Mouse (Mus musculus) forelimb bud, embryonic 11.5 days (tissue): ENCODE data around the gene Pygo2.
A peak's percentile ranks its signal among the peaks of the same experiment; 100 is the strongest.

Experiments used
- DNase-seq: peaks from one replicate; pipeline ENCODE4 v3.0.0-alpha.2; 2012; ENCODE audit warnings: low read depth, low spot score

Pygo2 gene

GRCm38 (mm10) chr3:89456726-89457665 is 27.0 kb downstream of the Pygo2 start:
- peak; percentile 85 for DNase-seq

GRCm38 (mm10) chr3:89458372-89458964 is 28.5 kb downstream of the Pygo2 start:
- no peak for DNase-seq

DNA sequence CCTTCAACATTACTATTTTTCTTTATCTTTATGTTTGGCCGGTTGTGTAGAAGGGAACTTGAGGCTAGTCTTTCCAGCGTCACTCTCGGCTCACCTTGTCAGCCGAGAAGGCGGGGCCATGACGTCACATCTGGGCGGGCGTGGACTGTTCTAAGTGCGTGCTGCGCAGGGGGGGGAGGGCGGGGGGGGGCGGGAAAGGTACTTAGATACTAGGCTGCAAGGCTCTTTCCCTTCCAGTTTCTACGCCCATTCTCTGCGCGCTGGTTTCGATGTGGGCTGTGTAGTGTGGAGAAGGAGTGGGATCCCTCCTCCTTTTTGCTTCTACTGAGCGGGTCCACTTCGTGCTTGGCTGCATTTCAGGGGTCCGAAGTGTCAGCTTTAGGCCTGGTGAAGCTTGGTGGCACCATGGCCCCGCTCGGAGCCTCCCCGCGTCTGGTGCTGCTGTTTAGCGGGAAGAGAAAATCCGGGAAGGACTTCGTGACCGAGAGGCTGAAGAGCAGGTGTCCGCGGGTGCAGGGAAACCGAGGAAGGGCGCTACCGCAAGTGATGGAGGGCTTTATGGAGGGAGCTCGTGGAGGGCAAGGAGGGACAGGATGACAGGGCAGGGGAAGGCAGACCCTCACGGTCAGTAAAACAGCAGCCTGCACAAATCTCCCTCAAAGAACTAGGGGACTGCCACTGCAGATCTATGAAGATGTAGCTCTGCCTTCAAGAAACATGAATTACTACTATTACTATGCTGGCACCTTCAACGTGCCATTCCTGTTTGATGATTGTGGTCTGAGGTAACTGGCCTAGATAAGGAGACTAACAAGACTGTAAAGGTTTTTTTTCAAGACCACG is 29.2 kb downstream of the Pygo2 start:
- DNase-seq, result peak; percentile 93

- DNase-seq, result no peak
Measured at GRCm38 (mm10) chr3:89468268-89468667, 38.3 kb downstream of the Pygo2 start.

GRCm38 (mm10) chr3:89472280-89472679 is 42.3 kb downstream of the Pygo2 start:
- no peak for DNase-seq

- no peak for DNase-seq
Measured at GRCm38 (mm10) chr3:89473838-89474237, 43.8 kb downstream of the Pygo2 start.

DNA sequence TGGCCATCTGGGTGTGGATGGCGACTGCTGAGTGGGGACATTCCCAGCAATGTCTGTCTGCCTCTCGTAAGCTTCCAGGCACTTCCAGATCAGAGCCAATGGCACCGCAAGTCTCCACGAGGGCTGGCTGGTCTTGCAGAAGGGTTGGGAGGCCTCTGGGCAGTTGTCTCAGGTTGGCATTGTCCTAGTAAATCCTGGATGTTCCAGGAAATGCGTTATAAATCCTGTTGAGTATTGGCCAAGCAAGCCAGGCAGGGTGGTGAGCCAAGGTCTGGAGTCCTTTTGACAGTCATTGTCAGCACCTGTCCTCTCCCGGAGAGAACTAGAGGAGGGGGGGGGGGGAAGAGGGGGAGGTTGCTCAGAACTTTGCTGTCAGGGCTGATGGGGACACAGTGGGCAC is 49.0 kb downstream of the Pygo2 start:
- no peak for DNase-seq

- peak; percentile 38 for DNase-seq
Measured at GRCm38 (mm10) chr3:89481488-89481887, 51.5 kb downstream of the Pygo2 start.

GRCm38 (mm10) chr3:89482249-89482648 is 52.2 kb downstream of the Pygo2 start:
- no peak for DNase-seq
